Mouse (Mus musculus) intestine, embryonic 16.5 days (tissue): ENCODE measurements around the gene Bco1. TPM values are rescaled to one million over a fixed set of nuclear protein-coding genes. Genes with fewer than 3 reads are reported as not detected.

Source experiments
- ATAC-seq: fragments of 200-750 bp; cut with Nextera tagmentation; 2 replicates; pipeline ENCODE4 v1.8.0; 2017; ENCODE audit warnings: moderate TSS enrichment, moderate library complexity
- H3K27ac ChIP-seq: fragments of 300-500 bp; sonication (generic); 2 replicates; pipeline ENCODE4 v1.5.1; 2014; ENCODE audit warnings: mild to moderate bottlenecking, low read length
- H3K27me3 ChIP-seq: fragments of 300-500 bp; sonication (generic); replicated peaks from 2 replicates; pipeline ENCODE4 v1.6.1; 2014; ENCODE audit warnings: low read length, control low read depth, mixed read lengths; ENCODE audit not compliant: control insufficient read depth, insufficient read depth
- H3K36me3 ChIP-seq: fragments of 300-500 bp; sonication (generic); 2 replicates; pipeline ENCODE4 v1.6.1; 2014; ENCODE audit warnings: low read length, control low read depth; ENCODE audit not compliant: control insufficient read depth, insufficient read depth
- H3K4me1 ChIP-seq: fragments of 300-500 bp; sonication (generic); 2 replicates; pipeline ENCODE4 v1.6.1; 2014; ENCODE audit warnings: low read length, control low read depth, mixed read lengths; ENCODE audit not compliant: control insufficient read depth, insufficient read depth
- H3K4me2 ChIP-seq: fragments of 300-500 bp; sonication (generic); 2 replicates; pipeline ENCODE4 v1.6.1; 2014; ENCODE audit warnings: low read depth, low read length, control low read depth
- H3K4me3 ChIP-seq: fragments of 300-500 bp; sonication (generic); 2 replicates; pipeline ENCODE4 v1.5.1; 2014; ENCODE audit warnings: mild to moderate bottlenecking, low read length
- H3K9ac ChIP-seq: fragments of 300-500 bp; sonication (generic); 2 replicates; pipeline ENCODE4 v1.6.1; 2014; ENCODE audit warnings: low read depth, low read length
- H3K9me3 ChIP-seq: fragments of 300-500 bp; sonication (generic); 2 replicates; pipeline ENCODE4 v1.6.1; 2016; ENCODE audit warnings: low read length, control low read depth; ENCODE audit not compliant: control insufficient read depth
- WGBS: fragments of 180-500 bp; shearing (Covaris S2); extraction: QIAGEN DNeasy Blood & Tissue Kit; methylation state at CpG from one replicate; pipeline ENCODE4 v1.1.7; 2014; 5-methylcytosine and 5-hydroxymethylcytosine counted together
- polyA plus RNA-seq: library from polyadenylated mRNA; unstranded; fragments of >200 nt; fragmentation: Nextera tagmentation; extraction: Ambion mirVana; gene quantifications from 2 replicates; pipeline ENCODE4 v1.2.1, GENCODE M21; 2015

Bco1 gene
- polyA plus RNA-seq, 1 experiment from 2014 or later, result 1.2 TPM

- ATAC-seq, result no peak
- no peaks in the 10 kb centered on the region for H3K36me3 ChIP-seq
- no peaks in the 10 kb centered on the region for H3K4me1 ChIP-seq
- no peak overlapping the region for H3K4me2 ChIP-seq
- no peak overlapping the region for H3K4me3 ChIP-seq
- H3K27me3 ChIP-seq, result no peaks in the 10 kb centered on the region
- no peak overlapping the region for H3K27ac ChIP-seq
- H3K9me3 ChIP-seq, result no peaks in the 10 kb centered on the region
- WGBS, result 89% methylated on average over 3 of the region's 3 CpGs
- H3K9ac ChIP-seq, result no peak overlapping the region
Measured at GRCm38 (mm10) chr8:117125854-117126253, 30.2 kb downstream of the Bco1 start.

- no peaks in the 10 kb centered on the region for H3K4me1 ChIP-seq
- H3K27me3 ChIP-seq, result no peaks in the 10 kb centered on the region
- WGBS, result 93% methylated on average over 3 of the region's 3 CpGs
- no peak overlapping the region for H3K27ac ChIP-seq
- H3K4me2 ChIP-seq, result no peak overlapping the region
- H3K9ac ChIP-seq, result no peak overlapping the region
- H3K9me3 ChIP-seq, result no peaks in the 10 kb centered on the region
- no peak for ATAC-seq
- H3K4me3 ChIP-seq, result no peak overlapping the region
- H3K36me3 ChIP-seq, result no peaks in the 10 kb centered on the region
Measured at GRCm38 (mm10) chr8:117126411-117126810, 30.8 kb downstream of the Bco1 start.

GRCm38 (mm10) chr8:117127063-117127462 lies 31.4 kb downstream of the Bco1 start:
- H3K9ac ChIP-seq, result no peak overlapping the region
- H3K27ac ChIP-seq, result no peak overlapping the region
- H3K4me3 ChIP-seq, result no peak overlapping the region
- WGBS, result 85% methylated on average over 8 of the region's 8 CpGs
- H3K4me2 ChIP-seq, result no peak overlapping the region
- no peak for ATAC-seq
- no peaks in the 10 kb centered on the region for H3K4me1 ChIP-seq
- no peaks in the 10 kb centered on the region for H3K9me3 ChIP-seq
- H3K27me3 ChIP-seq, result no peaks in the 10 kb centered on the region
- H3K36me3 ChIP-seq, result no peaks in the 10 kb centered on the region

- no peak overlapping the region for H3K9ac ChIP-seq
- 80% methylated on average over 3 of the region's 3 CpGs for WGBS
- ATAC-seq, result no peak
Measured at GRCm38 (mm10) chr8:117133702-117134101, 38.0 kb downstream of the Bco1 start.

GRCm38 (mm10) chr8:117136351-117136750 lies 40.7 kb downstream of the Bco1 start:
- WGBS, result 40% methylated on average over 4 of the region's 4 CpGs
- Histone ChIP-seq H3K9me3 (no peaks in the 10 kb centered on the region), H3K36me3 (no peaks in the 10 kb centered on the region), H3K9ac (no peak overlapping the region), H3K4me3 (no peak overlapping the region), H3K4me2 (no peak overlapping the region), H3K27ac (no peak overlapping the region), H3K27me3 (no peaks in the 10 kb centered on the region), H3K4me1 (no peaks in the 10 kb centered on the region)
- ATAC-seq, result no peak

More at GRCm38 (mm10) chr8:117133702-117134101, 38.0 kb downstream of the Bco1 start:
- no peaks in the 10 kb centered on the region for H3K4me1 ChIP-seq
- no peaks in the 10 kb centered on the region for H3K36me3 ChIP-seq
- H3K9me3 ChIP-seq, result no peaks in the 10 kb centered on the region
- H3K4me3 ChIP-seq, result no peak overlapping the region
- H3K27ac ChIP-seq, result no peak overlapping the region
- H3K4me2 ChIP-seq, result no peak overlapping the region
- no peaks in the 10 kb centered on the region for H3K27me3 ChIP-seq

- Histone ChIP-seq H3K9me3 (no peaks in the 10 kb centered on the region), H3K27ac (no peak overlapping the region), H3K4me2 (no peak overlapping the region), H3K9ac (no peak overlapping the region), H3K4me1 (no peaks in the 10 kb centered on the region), H3K27me3 (no peaks in the 10 kb centered on the region), H3K36me3 (no peaks in the 10 kb centered on the region), H3K4me3 (no peak overlapping the region)
- ATAC-seq, result 0 out of 2 replicates have a peak, but pooled peaks have one; percentile 37
- WGBS, result 41% methylated on average over 2 of the region's 2 CpGs
Measured at GRCm38 (mm10) chr8:117136763-117137162, 41.1 kb downstream of the Bco1 start.

- H3K36me3 ChIP-seq, result no peaks in the 10 kb centered on the region
- peak; percentile 54; the same call in 1 of the 2 replicates for ATAC-seq
- no peaks in the 10 kb centered on the region for H3K4me1 ChIP-seq
- H3K27me3 ChIP-seq, result no peaks in the 10 kb centered on the region
- 36% methylated on average over 11 of the region's 11 CpGs for WGBS
- H3K4me2 ChIP-seq, result no peak overlapping the region
- H3K4me3 ChIP-seq, result no peak overlapping the region
- no peak overlapping the region for H3K27ac ChIP-seq
- H3K9ac ChIP-seq, result no peak overlapping the region
- no peaks in the 10 kb centered on the region for H3K9me3 ChIP-seq
Measured at GRCm38 (mm10) chr8:117137357-117137756, 41.7 kb downstream of the Bco1 start.

GRCm38 (mm10) chr8:117148520-117148919 lies 52.9 kb downstream of the Bco1 start:
- no peaks in the 10 kb centered on the region for H3K27me3 ChIP-seq
- no peaks in the 10 kb centered on the region for H3K9me3 ChIP-seq
- H3K9ac ChIP-seq, result no peak overlapping the region
- no peak overlapping the region for H3K4me3 ChIP-seq
- H3K36me3 ChIP-seq, result no peaks in the 10 kb centered on the region
- H3K4me1 ChIP-seq, result no peaks in the 10 kb centered on the region
- no peak overlapping the region for H3K27ac ChIP-seq
- WGBS, result 92% methylated on average over 6 of the region's 6 CpGs
- no peak overlapping the region for H3K4me2 ChIP-seq
- no peak for ATAC-seq

- no peaks in the 10 kb centered on the region for H3K27me3 ChIP-seq
- peak overlapping the region; percentile 76; the same call in 1 of the 2 replicates for H3K4me2 ChIP-seq
- H3K9ac ChIP-seq, result no peak overlapping the region
- no peaks in the 10 kb centered on the region for H3K9me3 ChIP-seq
- ATAC-seq, result no peak
- 0 out of 2 replicates have a peak overlapping the region, but pooled peaks have one; percentile 99 for H3K4me3 ChIP-seq
- 82% methylated on average over 4 of the region's 4 CpGs for WGBS
- H3K4me1 ChIP-seq, result peaks cover 19% of the 10 kb centered on the region
- no peaks in the 10 kb centered on the region for H3K36me3 ChIP-seq
- H3K27ac ChIP-seq, result no peak overlapping the region
Measured at GRCm38 (mm10) chr8:117156149-117156548, 60.5 kb downstream of the Bco1 start.
